Comparison of ENCODE assay signal across 13 mouse cellular contexts in genomic region chr7:39822550-39823178, GRCm38 (mm10).
"Had no signal": no experiment of that assay in that cellular context is flagged by ENCODE, and none has a peak within 500 bp of the region (broad histone marks: within the 10 kb centered on the region; RNA-seq: fewer than 3 reads in every experiment).

No protein-coding gene starts in this region.

- H3K27ac ChIP-seq: kidney, postnatal 0 days; limb, embryonic 12.5 days; limb, embryonic 15.5 days; liver, embryonic 13.5 days; stomach, embryonic 15.5 days had no signal

- H3K9ac ChIP-seq: limb, embryonic 12.5 days; limb, embryonic 15.5 days; liver, embryonic 13.5 days; stomach, embryonic 15.5 days had no signal

- H3K4me3 ChIP-seq: limb, embryonic 12.5 days; limb, embryonic 15.5 days; liver, embryonic 13.5 days; stomach, embryonic 15.5 days had no signal

- H3K4me1 ChIP-seq: limb, embryonic 12.5 days; limb, embryonic 15.5 days; liver, embryonic 13.5 days; stomach, embryonic 15.5 days had no signal

- DNase-seq: kidney, adult 18-20 months; left cerebral cortex, postnatal 4 days; liver, embryonic 13.5 days; lung, adult 2 months; lung, postnatal 14 days; lung, postnatal 4 days; midbrain, embryonic 14.5 days; thymus, postnatal 25 days had no signal

- H3K9me3 ChIP-seq: limb, embryonic 12.5 days; limb, embryonic 15.5 days; liver, embryonic 13.5 days; stomach, embryonic 15.5 days had no signal

- H3K27me3 ChIP-seq: limb, embryonic 12.5 days; limb, embryonic 15.5 days; liver, embryonic 13.5 days; stomach, embryonic 15.5 days had no signal

- H3K36me3 ChIP-seq: limb, embryonic 12.5 days; limb, embryonic 15.5 days; liver, embryonic 13.5 days; stomach, embryonic 15.5 days had no signal

- H3K4me2 ChIP-seq: limb, embryonic 12.5 days; limb, embryonic 15.5 days; liver, embryonic 13.5 days; midbrain, embryonic 11.5 days; stomach, embryonic 15.5 days had no signal
